Mouse (Mus musculus) G1E (cell line): ENCODE measurements around the gene Olfr287. TPM values are rescaled to one million over a fixed set of nuclear protein-coding genes. Genes with fewer than 3 reads are reported as not detected.

Experiments used
- ATAC-seq: 2 replicates; pipeline ENCODE4 v1.8.0; 2016; ENCODE audit warnings: mild to moderate bottlenecking; ENCODE audit not compliant: insufficient number of reproducible peaks, poor library complexity, low FRiP score, severe bottlenecking; ENCODE audit errors: extremely low read depth
- DNase-seq: peaks from one replicate; pipeline ENCODE4 v3.0.0; 2012; ENCODE audit warnings: low spot score
- H3K27me3 ChIP-seq: 2 replicates; pipeline ENCODE4 v1.6.1; 2012; ENCODE audit warnings: mild to moderate bottlenecking, low read length, inconsistent platforms; ENCODE audit not compliant: insufficient read depth
- H3K36me3 ChIP-seq: replicated peaks from 2 replicates; pipeline ENCODE3; 2012; ENCODE audit warnings: mild to moderate bottlenecking, inconsistent platforms
- H3K4me1 ChIP-seq: 2 replicates; pipeline ENCODE4 v1.6.1; 2012; ENCODE audit warnings: low read depth, low read length, inconsistent platforms, mixed read lengths; ENCODE audit not compliant: insufficient read depth
- H3K4me3 ChIP-seq: 2 replicates; pipeline ENCODE4 v1.5.1; 2012; ENCODE audit warnings: low read depth, mild to moderate bottlenecking, inconsistent platforms, low read length, moderate library complexity, mixed read lengths
- H3K9me3 ChIP-seq: replicated peaks from 2 replicates; pipeline ENCODE4 v1.6.1; 2012; ENCODE audit warnings: inconsistent platforms
- CTCF ChIP-seq: IDR thresholded peaks from 2 replicates; pipeline ENCODE4 v1.5.1; 2012; ENCODE audit warnings: low read depth, low read length, inconsistent platforms, mixed read lengths
- GATA1 ChIP-seq: IDR thresholded peaks from 2 replicates; pipeline ENCODE4 v1.6.1; 2012; ENCODE audit warnings: borderline replicate concordance, low read length, inconsistent platforms, mixed read lengths
- GATA2 ChIP-seq: IDR thresholded peaks from 2 replicates; pipeline ENCODE4 v1.6.1; 2012; ENCODE audit warnings: low read depth, low read length, inconsistent platforms, borderline replicate concordance
- POLR2AphosphoS5 ChIP-seq: IDR thresholded peaks from 2 replicates; pipeline ENCODE4 v1.6.1; 2012; ENCODE audit warnings: low read depth, low read length, inconsistent platforms; ENCODE audit not compliant: insufficient replicate concordance
- TAL1 ChIP-seq: conservative IDR thresholded peaks from 2 replicates; pipeline ENCODE4 v1.6.1; 2012; ENCODE audit warnings: low read depth, low read length, inconsistent platforms, mixed read lengths
- polyA plus RNA-seq: library from polyadenylated mRNA; stranded (reverse); fragments of >175 nt; gene quantifications from 2 replicates; pipeline ENCODE4 v1.2.3, GENCODE M21; 2012
- total RNA-seq, 2 experiments: library from RNA; stranded (forward) in 1 of 2; stranded (reverse) in 1 of 2; fragments of 200-1000 nt in 1 of 2; fragments of >200 nt in 1 of 2; fragmentation: Nextera tagmentation in 1 of 2; gene quantifications; 2 replicates each; pipeline ENCODE4 v1.2.3; 2014 to 2017

The Olfr287 gene
- total and polyA plus RNA-seq, 3 experiments: not detected

GRCm38 (mm10) chr15:98184456-98184855 lies 36.4 kb downstream of the Olfr287 start:
- H3K4me1 ChIP-seq: peaks cover 4% of the 10 kb centered on the region; the same call in 1 of the 2 replicates
- TF ChIP-seq TAL1 (no peak), POLR2AphosphoS5 (no peak)
- H3K9me3 ChIP-seq: no peaks in the 10 kb centered on the region
- ATAC-seq (no peak), DNase-seq (no peak)
- no peak overlapping the region for H3K4me3 ChIP-seq
- H3K27me3 ChIP-seq: peaks cover 21% of the 10 kb centered on the region
- no peaks in the 10 kb centered on the region for H3K36me3 ChIP-seq

- H3K27me3 ChIP-seq: peaks cover 18% of the 10 kb centered on the region
- DNase-seq: no peak
These were observed 38.8 kb downstream of the Olfr287 start for GRCm38 (mm10) chr15:98181856-98182570.

GRCm38 (mm10) chr15:98181132-98181711 lies 39.6 kb downstream of the Olfr287 start:
- TF ChIP-seq CTCF (no peak), GATA2 (no peak), TAL1 (no peak), GATA1 (no peak), POLR2AphosphoS5 (no peak)
- H3K4me1 ChIP-seq: peaks cover 4% of the 10 kb centered on the region; the same call in 1 of the 2 replicates
- DNase-seq (peak; percentile 35), ATAC-seq (peak; percentile 84)
- peaks cover 23% of the 10 kb centered on the region for H3K27me3 ChIP-seq
- no peaks in the 10 kb centered on the region for H3K9me3 ChIP-seq
- H3K4me3 ChIP-seq: peak overlapping the region; percentile 66; the same call in 1 of the 2 replicates
- no peaks in the 10 kb centered on the region for H3K36me3 ChIP-seq

More at GRCm38 (mm10) chr15:98181856-98182570, 38.8 kb downstream of the Olfr287 start:
- Histone ChIP-seq H3K9me3 (no peaks in the 10 kb centered on the region), H3K36me3 (no peaks in the 10 kb centered on the region), H3K4me3 (no peak overlapping the region), H3K4me1 (peaks cover 4% of the 10 kb centered on the region; the same call in 1 of the 2 replicates)
- no peak for TF ChIP-seq GATA2
- TF ChIP-seq GATA1: no peak
- no peak for TF ChIP-seq POLR2AphosphoS5
- no peak for TF ChIP-seq TAL1
- no peak for ATAC-seq

GRCm38 (mm10) chr15:98180567-98181131 lies 40.2 kb downstream of the Olfr287 start:
- Histone ChIP-seq H3K9me3 (no peaks in the 10 kb centered on the region), H3K4me3 (peak overlapping the region; percentile 66; the same call in 1 of the 2 replicates), H3K36me3 (no peaks in the 10 kb centered on the region), H3K4me1 (peaks cover 4% of the 10 kb centered on the region; the same call in 1 of the 2 replicates), H3K27me3 (peaks cover 20% of the 10 kb centered on the region)
- no peak for ATAC-seq
- DNase-seq: no peak
- TF ChIP-seq GATA2 (no peak), TAL1 (no peak), POLR2AphosphoS5 (no peak), GATA1 (no peak)

- ATAC-seq (no peak), DNase-seq (no peak)
- Histone ChIP-seq H3K27me3 (peaks cover 17% of the 10 kb centered on the region), H3K9me3 (no peaks in the 10 kb centered on the region), H3K36me3 (no peaks in the 10 kb centered on the region), H3K4me3 (no peak overlapping the region), H3K4me1 (peaks cover 4% of the 10 kb centered on the region; the same call in 1 of the 2 replicates)
- no peak for TF ChIP-seq GATA2
- no peak for TF ChIP-seq POLR2AphosphoS5
- TF ChIP-seq GATA1: no peak
- no peak for TF ChIP-seq CTCF
- no peak for TF ChIP-seq TAL1
These were observed 43.5 kb downstream of the Olfr287 start for GRCm38 (mm10) chr15:98177320-98177719.

GRCm38 (mm10) chr15:98173821-98174220 lies 47.0 kb downstream of the Olfr287 start:
- no peak for DNase-seq
- Histone ChIP-seq H3K27me3 (peaks cover 25% of the 10 kb centered on the region), H3K9me3 (no peaks in the 10 kb centered on the region), H3K4me1 (no peaks in the 10 kb centered on the region), H3K4me3 (no peak overlapping the region), H3K36me3 (no peaks in the 10 kb centered on the region)
- no peak for ATAC-seq
- TF ChIP-seq GATA2: no peak
- no peak for TF ChIP-seq TAL1
- TF ChIP-seq POLR2AphosphoS5: no peak
- 0 out of 2 replicates have a peak, but pooled peaks have one; percentile 14 for TF ChIP-seq CTCF
- TF ChIP-seq GATA1: no peak
